Mouse (Mus musculus): Measurements from ENCODE around the gene Ngfr. TPM values are rescaled to one million over a fixed set of nuclear protein-coding genes. Genes with fewer than 3 reads are reported as not detected.

Ngfr gene
- polyA plus RNA-seq, 1 experiment from 2014 or later = 10.2 TPM

- H3K9ac ChIP-seq (ENCODE audit: low read depth, low read length) = no peak overlapping the region
- no peaks in the 10 kb centered on the region for H3K36me3 ChIP-seq (ENCODE audit: control insufficient read depth, insufficient read depth, low read length)
- H3K27me3 ChIP-seq (ENCODE audit: control insufficient read depth, insufficient read depth, low read depth, low read length) = no peaks in the 10 kb centered on the region
- H3K9me3 ChIP-seq (replicated peaks; ENCODE audit: control insufficient read depth, low read length, poor library complexity, severe bottlenecking) = no peaks in the 10 kb centered on the region
- WGBS = 74% methylated on average over 8 of the region's 8 CpGs
- H3K4me3 ChIP-seq (ENCODE audit: low read depth, low read length) = no peak overlapping the region
- H3K4me2 ChIP-seq (ENCODE audit: low read length) = no peak overlapping the region
- H3K4me1 ChIP-seq (ENCODE audit: control insufficient read depth, insufficient read depth, low read length) = no peaks in the 10 kb centered on the region
- no peak overlapping the region for H3K27ac ChIP-seq (ENCODE audit: low read length)
- ATAC-seq = no peak
Observed at GRCm38 (mm10) chr11:95567936-95568715, 19.4 kb downstream of the Ngfr start.

GRCm38 (mm10) chr11:95567366-95567765 lies 20.2 kb downstream of the Ngfr start:
- Histone ChIP-seq H3K4me3 (ENCODE audit: low read depth, low read length) (no peak overlapping the region), H3K27ac (ENCODE audit: low read length) (no peak overlapping the region), H3K4me2 (ENCODE audit: low read length) (no peak overlapping the region), H3K9me3 (replicated peaks; ENCODE audit: control insufficient read depth, low read length, poor library complexity, severe bottlenecking) (no peaks in the 10 kb centered on the region), H3K9ac (ENCODE audit: low read depth, low read length) (no peak overlapping the region), H3K4me1 (ENCODE audit: control insufficient read depth, insufficient read depth, low read length) (no peaks in the 10 kb centered on the region), H3K36me3 (ENCODE audit: control insufficient read depth, insufficient read depth, low read length) (no peaks in the 10 kb centered on the region), H3K27me3 (ENCODE audit: control insufficient read depth, insufficient read depth, low read depth, low read length) (no peaks in the 10 kb centered on the region)
- WGBS = 78% methylated on average over 6 of the region's 6 CpGs
- ATAC-seq = no peak

- no peak for ATAC-seq
- H3K27me3 ChIP-seq (ENCODE audit: control insufficient read depth, insufficient read depth, low read depth, low read length) = no peaks in the 10 kb centered on the region
Observed at GRCm38 (mm10) chr11:95565327-95565726, 22.2 kb downstream of the Ngfr start.

GRCm38 (mm10) chr11:95563849-95564248 lies 23.7 kb downstream of the Ngfr start:
- Histone ChIP-seq H3K36me3 (ENCODE audit: control insufficient read depth, insufficient read depth, low read length) (no peaks in the 10 kb centered on the region), H3K4me3 (ENCODE audit: low read depth, low read length) (no peak overlapping the region), H3K27me3 (ENCODE audit: control insufficient read depth, insufficient read depth, low read depth, low read length) (no peaks in the 10 kb centered on the region), H3K4me1 (ENCODE audit: control insufficient read depth, insufficient read depth, low read length) (no peaks in the 10 kb centered on the region), H3K9ac (ENCODE audit: low read depth, low read length) (no peak overlapping the region), H3K27ac (ENCODE audit: low read length) (no peak overlapping the region), H3K4me2 (ENCODE audit: low read length) (no peak overlapping the region), H3K9me3 (replicated peaks; ENCODE audit: control insufficient read depth, low read length, poor library complexity, severe bottlenecking) (no peaks in the 10 kb centered on the region)
- ATAC-seq = no peak
- WGBS = 98% methylated on average over 5 of the region's 5 CpGs

More at GRCm38 (mm10) chr11:95565327-95565726, 22.2 kb downstream of the Ngfr start:
- no peaks in the 10 kb centered on the region for H3K36me3 ChIP-seq (ENCODE audit: control insufficient read depth, insufficient read depth, low read length)
- no peaks in the 10 kb centered on the region for H3K9me3 ChIP-seq (replicated peaks; ENCODE audit: control insufficient read depth, low read length, poor library complexity, severe bottlenecking)
- WGBS = 87% methylated on average over 10 of the region's 10 CpGs
- no peak overlapping the region for H3K27ac ChIP-seq (ENCODE audit: low read length)
- H3K4me3 ChIP-seq (ENCODE audit: low read depth, low read length) = no peak overlapping the region
- H3K4me2 ChIP-seq (ENCODE audit: low read length) = no peak overlapping the region
- no peak overlapping the region for H3K9ac ChIP-seq (ENCODE audit: low read depth, low read length)
- H3K4me1 ChIP-seq (ENCODE audit: control insufficient read depth, insufficient read depth, low read length) = no peaks in the 10 kb centered on the region

- H3K27ac ChIP-seq (ENCODE audit: low read length) = no peak overlapping the region
- H3K4me2 ChIP-seq (ENCODE audit: low read length) = no peak overlapping the region
- H3K4me3 ChIP-seq (ENCODE audit: low read depth, low read length) = no peak overlapping the region
- H3K27me3 ChIP-seq (ENCODE audit: control insufficient read depth, insufficient read depth, low read depth, low read length) = no peaks in the 10 kb centered on the region
- no peaks in the 10 kb centered on the region for H3K9me3 ChIP-seq (replicated peaks; ENCODE audit: control insufficient read depth, low read length, poor library complexity, severe bottlenecking)
- H3K4me1 ChIP-seq (ENCODE audit: control insufficient read depth, insufficient read depth, low read length) = no peaks in the 10 kb centered on the region; the same call in 1 of the 2 replicates
- no peaks in the 10 kb centered on the region for H3K36me3 ChIP-seq (ENCODE audit: control insufficient read depth, insufficient read depth, low read length)
- no peak for ATAC-seq
- WGBS = 64% methylated on average over 3 of the region's 3 CpGs
- no peak overlapping the region for H3K9ac ChIP-seq (ENCODE audit: low read depth, low read length)
Observed at GRCm38 (mm10) chr11:95560773-95561172, 26.8 kb downstream of the Ngfr start.

- Histone ChIP-seq H3K27ac (ENCODE audit: low read length) (no peak overlapping the region), H3K4me3 (ENCODE audit: low read depth, low read length) (no peak overlapping the region), H3K9ac (ENCODE audit: low read depth, low read length) (no peak overlapping the region), H3K27me3 (ENCODE audit: control insufficient read depth, insufficient read depth, low read depth, low read length) (no peaks in the 10 kb centered on the region), H3K36me3 (ENCODE audit: control insufficient read depth, insufficient read depth, low read length) (no peaks in the 10 kb centered on the region), H3K9me3 (replicated peaks; ENCODE audit: control insufficient read depth, low read length, poor library complexity, severe bottlenecking) (no peaks in the 10 kb centered on the region), H3K4me2 (ENCODE audit: low read length) (no peak overlapping the region), H3K4me1 (ENCODE audit: control insufficient read depth, insufficient read depth, low read length) (no peaks in the 10 kb centered on the region; the same call in 1 of the 2 replicates)
- ATAC-seq = no peak
- 69% methylated on average over 2 of the region's 2 CpGs for WGBS
Observed at GRCm38 (mm10) chr11:95559761-95560160, 27.8 kb downstream of the Ngfr start.

- Histone ChIP-seq H3K4me2 (ENCODE audit: low read length) (no peak overlapping the region), H3K36me3 (ENCODE audit: control insufficient read depth, insufficient read depth, low read length) (no peaks in the 10 kb centered on the region), H3K27ac (ENCODE audit: low read length) (no peak overlapping the region), H3K4me3 (ENCODE audit: low read depth, low read length) (no peak overlapping the region), H3K4me1 (ENCODE audit: control insufficient read depth, insufficient read depth, low read length) (no peaks in the 10 kb centered on the region; the same call in 1 of the 2 replicates), H3K9me3 (replicated peaks; ENCODE audit: control insufficient read depth, low read length, poor library complexity, severe bottlenecking) (0 out of 2 replicates have a peak, but pooled peaks cover under 1% of the 10 kb centered on the region), H3K9ac (ENCODE audit: low read depth, low read length) (no peak overlapping the region), H3K27me3 (ENCODE audit: control insufficient read depth, insufficient read depth, low read depth, low read length) (no peaks in the 10 kb centered on the region)
- WGBS = 22% methylated on average over 6 of the region's 6 CpGs
- ATAC-seq = no peak
Observed at GRCm38 (mm10) chr11:95557719-95558118, 29.8 kb downstream of the Ngfr start.

- H3K9me3 ChIP-seq (replicated peaks; ENCODE audit: control insufficient read depth, low read length, poor library complexity, severe bottlenecking) = 0 out of 2 replicates have a peak, but pooled peaks cover 2% of the 10 kb centered on the region
- no peak overlapping the region for H3K4me2 ChIP-seq (ENCODE audit: low read length)
- 84% methylated on average over 6 of the region's 6 CpGs for WGBS
- no peak overlapping the region for H3K27ac ChIP-seq (ENCODE audit: low read length)
- no peak for ATAC-seq
- H3K4me3 ChIP-seq (ENCODE audit: low read depth, low read length) = no peak overlapping the region
- H3K9ac ChIP-seq (ENCODE audit: low read depth, low read length) = no peak overlapping the region
- no peaks in the 10 kb centered on the region for H3K27me3 ChIP-seq (ENCODE audit: control insufficient read depth, insufficient read depth, low read depth, low read length)
- H3K4me1 ChIP-seq (ENCODE audit: control insufficient read depth, insufficient read depth, low read length) = no peaks in the 10 kb centered on the region; the same call in 1 of the 2 replicates
- no peaks in the 10 kb centered on the region for H3K36me3 ChIP-seq (ENCODE audit: control insufficient read depth, insufficient read depth, low read length)
Observed at GRCm38 (mm10) chr11:95557032-95557431, 30.5 kb downstream of the Ngfr start.

GRCm38 (mm10) chr11:95555279-95555678 lies 32.3 kb downstream of the Ngfr start:
- H3K36me3 ChIP-seq (ENCODE audit: control insufficient read depth, insufficient read depth, low read length) = no peaks in the 10 kb centered on the region
- WGBS = 69% methylated on average over 8 of the region's 8 CpGs

More at GRCm38 (mm10) chr11:95555279-95555678, 32.3 kb downstream of the Ngfr start:
- ATAC-seq = no peak
- Histone ChIP-seq H3K9ac (ENCODE audit: low read depth, low read length) (no peak overlapping the region), H3K4me3 (ENCODE audit: low read depth, low read length) (no peak overlapping the region), H3K4me2 (ENCODE audit: low read length) (no peak overlapping the region), H3K27me3 (ENCODE audit: control insufficient read depth, insufficient read depth, low read depth, low read length) (no peaks in the 10 kb centered on the region), H3K4me1 (ENCODE audit: control insufficient read depth, insufficient read depth, low read length) (no peaks in the 10 kb centered on the region; the same call in 1 of the 2 replicates), H3K27ac (ENCODE audit: low read length) (no peak overlapping the region), H3K9me3 (replicated peaks; ENCODE audit: control insufficient read depth, low read length, poor library complexity, severe bottlenecking) (0 out of 2 replicates have a peak, but pooled peaks cover 4% of the 10 kb centered on the region)
